Mouse (Mus musculus) CH12.LX (cell line): Measurements from ENCODE around the gene Gatad1. TPM values are rescaled to one million over a fixed set of nuclear protein-coding genes. Genes with fewer than 3 reads are reported as not detected.

ENCODE experiments used
- DNase-seq: peaks from one replicate; pipeline ENCODE4 v3.0.0-alpha.2; 2013; ENCODE audit errors: extremely low read depth
- H3K27ac ChIP-seq: 2 replicates; pipeline ENCODE4 v1.5.1; 2012; ENCODE audit warnings: low read depth, mild to moderate bottlenecking, control low read depth, moderate library complexity; ENCODE audit not compliant: insufficient read depth
- H3K27me3 ChIP-seq: replicated peaks from 2 replicates; pipeline ENCODE3; 2012; ENCODE audit warnings: inconsistent platforms
- H3K36me3 ChIP-seq, 2 experiments: replicated peaks in 1 of 2; 2 replicates each; pipeline versions ENCODE3 to v1.6.1; 2012; ENCODE audit warnings: inconsistent platforms in 1 of 2, low read length in 1 of 2, mild to moderate bottlenecking in 1 of 2, mixed read lengths in 1 of 2, moderate library complexity in 1 of 2; ENCODE audit not compliant: control insufficient read depth in 1 of 2, insufficient read depth in 1 of 2
- H3K4me1 ChIP-seq, 2 experiments: 2 replicates each; pipeline ENCODE4 v1.6.1; 2012; ENCODE audit warnings: inconsistent platforms in 1 of 2, moderate library complexity in 1 of 2; ENCODE audit not compliant: insufficient read depth in 2 of 2, control insufficient read depth in 1 of 2
- H3K4me2 ChIP-seq: 2 replicates; pipeline ENCODE4 v1.6.1; 2012; ENCODE audit warnings: low read depth, mild to moderate bottlenecking, control low read depth; ENCODE audit not compliant: poor library complexity, insufficient read depth, severe bottlenecking
- H3K4me3 ChIP-seq, 3 experiments: fragments of 150-350 bp in 1 of 3; sonication (generic) in 1 of 3; replicated peaks in 1 of 3; 2 replicates each; pipeline versions ENCODE3 to v1.5.1; 2011 to 2012; ENCODE audit warnings: low read depth in 2 of 3, low read length in 2 of 3, mild to moderate bottlenecking in 2 of 3, moderate library complexity in 2 of 3, control low read depth in 1 of 3, improper control_type of control experiment in 1 of 3, inconsistent platforms in 1 of 3, mixed read lengths in 1 of 3; ENCODE audit not compliant: poor library complexity in 1 of 3
- H3K79me2 ChIP-seq: replicated peaks from 2 replicates; pipeline ENCODE4 v1.6.1; 2012; ENCODE audit warnings: mild to moderate bottlenecking, moderate library complexity; ENCODE audit not compliant: control insufficient read depth, poor library complexity, insufficient read depth, severe bottlenecking; ENCODE audit errors: extremely low read depth
- H3K9ac ChIP-seq: 2 replicates; pipeline ENCODE4 v1.6.1; 2012; ENCODE audit warnings: low read depth, mild to moderate bottlenecking, control low read depth, moderate library complexity; ENCODE audit not compliant: insufficient read depth
- H3K9me3 ChIP-seq: replicated peaks from 2 replicates; pipeline ENCODE3; 2012; ENCODE audit warnings: low read length, inconsistent platforms, mixed read lengths
- BHLHE40 ChIP-seq: IDR thresholded peaks from 2 replicates; pipeline ENCODE4 v1.6.1; 2011; ENCODE audit warnings: mild to moderate bottlenecking, low read depth, low read length, improper control_type of control experiment
- CHD1 ChIP-seq: IDR thresholded peaks from 2 replicates; pipeline ENCODE4 v1.6.1; 2012; ENCODE audit warnings: low read depth, low read length, improper control_type of control experiment, inconsistent platforms
- CHD2 ChIP-seq: IDR thresholded peaks from 2 replicates; pipeline ENCODE4 v1.6.1; 2011; ENCODE audit warnings: low read length, improper control_type of control experiment
- CTCF ChIP-seq, 2 experiments: IDR thresholded peaks in 1 of 2; conservative IDR thresholded peaks in 1 of 2; 2 replicates each; pipeline ENCODE4 v1.5.1; 2011 to 2012; ENCODE audit warnings: low read depth in 2 of 2, low read length in 2 of 2, improper control_type of control experiment in 1 of 2, inconsistent platforms in 1 of 2, mild to moderate bottlenecking in 1 of 2, moderate library complexity in 1 of 2
- ELF1 ChIP-seq: IDR thresholded peaks from 2 replicates; pipeline ENCODE4 v1.6.1; 2014; ENCODE audit warnings: low read depth, mild to moderate bottlenecking, inconsistent platforms, low read length, improper control_type of control experiment
- EP300 ChIP-seq: IDR thresholded peaks from 2 replicates; pipeline ENCODE4 v1.6.1; 2011; ENCODE audit warnings: low read length, improper control_type of control experiment
- JUN ChIP-seq: IDR thresholded peaks from 2 replicates; pipeline ENCODE4 v1.6.1; 2011; ENCODE audit warnings: low read depth, mild to moderate bottlenecking, low read length, improper control_type of control experiment, moderate library complexity; ENCODE audit not compliant: insufficient read depth
- JUND ChIP-seq: conservative IDR thresholded peaks from 2 replicates; pipeline ENCODE4 v1.6.1; 2011; ENCODE audit warnings: low read depth, low read length, improper control_type of control experiment
- MAFK ChIP-seq: IDR thresholded peaks from 2 replicates; pipeline ENCODE4 v1.6.1; 2011; ENCODE audit warnings: low read length, improper control_type of control experiment; ENCODE audit not compliant: insufficient replicate concordance
- MAX ChIP-seq: IDR thresholded peaks from 2 replicates; pipeline ENCODE4 v1.6.1; 2011; ENCODE audit warnings: low read length, improper control_type of control experiment
- MEF2A ChIP-seq: IDR thresholded peaks from 2 replicates; pipeline ENCODE4 v1.6.1; 2014; ENCODE audit warnings: low read depth, mild to moderate bottlenecking, inconsistent platforms, low read length, improper control_type of control experiment, borderline replicate concordance
- MYC ChIP-seq: IDR thresholded peaks from 2 replicates; pipeline ENCODE4 v1.6.1; 2011; ENCODE audit warnings: low read depth, mild to moderate bottlenecking, improper control_type of control experiment, low read length
- NELFE ChIP-seq: IDR thresholded peaks from 2 replicates; pipeline ENCODE4 v1.6.1; 2011; ENCODE audit warnings: low read depth, low read length, improper control_type of control experiment
- NRF1 ChIP-seq: IDR thresholded peaks from 2 replicates; pipeline ENCODE4 v1.6.1; 2014; ENCODE audit warnings: low read depth, mild to moderate bottlenecking, inconsistent platforms, low read length, improper control_type of control experiment, moderate library complexity
- PAX5 ChIP-seq: IDR thresholded peaks from 2 replicates; pipeline ENCODE4 v1.6.1; 2012; ENCODE audit warnings: low read length, inconsistent platforms, mixed read lengths
- POLR2AphosphoS2 ChIP-seq: IDR thresholded peaks from 2 replicates; pipeline ENCODE4 v1.6.1; 2011; ENCODE audit warnings: low read depth, low read length, improper control_type of control experiment
- RCOR1 ChIP-seq: conservative IDR thresholded peaks from 2 replicates; pipeline ENCODE4 v1.6.1; 2012; ENCODE audit warnings: low read depth, mild to moderate bottlenecking, inconsistent platforms, low read length, improper control_type of control experiment
- UBTF ChIP-seq: IDR thresholded peaks from 2 replicates; pipeline ENCODE4 v1.6.1; 2012; ENCODE audit warnings: low read depth, mild to moderate bottlenecking, inconsistent platforms, low read length, improper control_type of control experiment, moderate library complexity
- ZNF384 ChIP-seq: IDR thresholded peaks from 2 replicates; pipeline ENCODE4 v1.6.1; 2012; ENCODE audit warnings: low read depth, low read length, improper control_type of control experiment, inconsistent platforms
- dilution Hi-C: fragments of 300-500 bp; cut with MboI; formaldehyde crosslinking; loops from 2 replicates; pipeline ENCODE4 v1.14.3; 2020; ENCODE audit warnings: low sequenced_read_pairs; ENCODE audit not compliant: extremely low pct_unique_long_range_greater_than_20kb, extremely low pct_ligation_motif_present
- in situ Hi-C: fragments of 300-500 bp; cut with MboI; formaldehyde crosslinking; loops from 3 replicates; pipeline ENCODE4 v1.14.3; 2019; ENCODE audit warnings: low sequenced_read_pairs, low pct_ligation_motif_present, low pct_unique_long_range_greater_than_20kb, mixed read lengths
- polyA plus RNA-seq: library from polyadenylated mRNA; unstranded; fragments of >175 nt; gene quantifications from 2 replicates; pipeline ENCODE4 v1.2.1, GENCODE M21; 2012; ENCODE audit warnings: low read depth; ENCODE audit not compliant: insufficient read length
- total RNA-seq, 2 experiments: library from RNA; depleted of rRNA; stranded (reverse); fragments of 300-350 nt in 1 of 2; fragments of >200 nt in 1 of 2; gene quantifications; 2 replicates each; pipeline ENCODE4 v1.2.3; 2012 to 2014

Gatad1 gene
- total and polyA plus RNA-seq, 3 experiments: 51.2 to 133 (median 97.3) TPM

- TF ChIP-seq CTCF (conservative IDR thresholded peaks at IDR 0.05 in 1 of 2, IDR thresholded peaks at IDR 0.05 in 1 of 2; ENCODE audit: low read depth in 2 of 2, low read length in 2 of 2) (no peak), MAX (no peak), CHD2 (no peak), MYC (no peak), PAX5 (no peak), NELFE (no peak), POLR2AphosphoS2 (no peak), NRF1 (no peak)
- Histone ChIP-seq H3K9me3 (peaks cover 2% of the 10 kb centered on the region), H3K4me1 (no peaks in the 10 kb centered on the region), H3K4me2 (no peak overlapping the region), H3K27me3 (no peaks in the 10 kb centered on the region), H3K4me3 (no peak overlapping the region), H3K36me3 (peaks cover 32 to 60% of the 10 kb centered on the region in 2 experiments), H3K27ac (no peak overlapping the region), H3K79me2 (no peaks in the 10 kb centered on the region), H3K9ac (no peak overlapping the region)
- in situ Hi-C loops (no loop called here), dilution Hi-C loops (no loop called here)
- DNase-seq: no peak
Observed at GRCm38 (mm10) chr5:3607114-3607513, 49.9 kb downstream of the Gatad1 start.

- H3K27me3 ChIP-seq: no peaks in the 10 kb centered on the region
- in situ Hi-C loops: no loop called here
- dilution Hi-C loops: no loop called here
- no peak overlapping the region for H3K4me3 ChIP-seq
- no peak overlapping the region for H3K27ac ChIP-seq
- H3K36me3 ChIP-seq: peaks cover 6 to 28% of the 10 kb centered on the region in 2 experiments
- no peak for TF ChIP-seq EP300
- TF ChIP-seq BHLHE40: no peak
- TF ChIP-seq MAFK: no peak
- no peak for TF ChIP-seq ZNF384
- no peak for TF ChIP-seq MEF2A
- TF ChIP-seq UBTF: no peak
- TF ChIP-seq NELFE: no peak
- TF ChIP-seq RCOR1: no peak
- TF ChIP-seq MAX: no peak
- no peak for TF ChIP-seq CHD1
- TF ChIP-seq JUND: no peak
- TF ChIP-seq MYC: no peak
- no peak for TF ChIP-seq CTCF (conservative IDR thresholded peaks at IDR 0.05 in 1 of 2, IDR thresholded peaks at IDR 0.05 in 1 of 2; ENCODE audit: low read depth in 2 of 2, low read length in 2 of 2)
- no peak for TF ChIP-seq PAX5
- TF ChIP-seq CHD2: no peak
- TF ChIP-seq ELF1: no peak
- TF ChIP-seq JUN: no peak
- TF ChIP-seq, all 38 proteins: peak for 0
- Histone ChIP-seq H3K9ac (no peak overlapping the region), H3K79me2 (no peaks in the 10 kb centered on the region), H3K9me3 (no peaks in the 10 kb centered on the region), H3K4me2 (no peak overlapping the region), H3K4me1 (peaks cover 0 to 7% of the 10 kb centered on the region in 2 experiments; a peak in 2 of 4 replicates)
- DNase-seq: no peak
Observed at GRCm38 (mm10) chr5:3600790-3601189, 56.2 kb downstream of the Gatad1 start.
